Mouse (Mus musculus) forebrain, embryonic 16.5 days (tissue): Measurements from ENCODE around the gene Slc8a2. TPM values are rescaled to one million over a fixed set of nuclear protein-coding genes. Genes with fewer than 3 reads are reported as not detected.
A peak's percentile ranks its signal among the peaks of the same experiment; 100 is the strongest.

Source experiments
- ATAC-seq: fragments of 200-750 bp; cut with Nextera tagmentation; 2 replicates; pipeline ENCODE4 v1.8.0; 2017; ENCODE audit warnings: mild to moderate bottlenecking, moderate library complexity
- H3K27ac ChIP-seq: fragments of 300-500 bp; sonication (generic); 2 replicates; pipeline ENCODE4 v1.5.1; 2014; ENCODE audit warnings: low read length, control low read depth
- H3K27me3 ChIP-seq: fragments of 300-500 bp; sonication (generic); replicated peaks from 2 replicates; pipeline ENCODE4 v1.6.1; 2014; ENCODE audit warnings: low read length; ENCODE audit not compliant: control insufficient read depth, insufficient read depth
- H3K36me3 ChIP-seq: fragments of 300-500 bp; sonication (generic); 2 replicates; pipeline ENCODE4 v1.6.1; 2014; ENCODE audit not compliant: control insufficient read depth, insufficient read depth
- H3K4me1 ChIP-seq: fragments of 300-500 bp; sonication (generic); replicated peaks from 2 replicates; pipeline ENCODE4 v1.6.1; 2014; ENCODE audit warnings: low read length; ENCODE audit not compliant: control insufficient read depth, insufficient read depth
- H3K4me2 ChIP-seq: fragments of 300-500 bp; sonication (generic); 2 replicates; pipeline ENCODE4 v1.6.1; 2014; ENCODE audit warnings: mild to moderate bottlenecking, low read length, control low read depth
- H3K4me3 ChIP-seq: fragments of 300-500 bp; sonication (generic); replicated peaks from 2 replicates; pipeline ENCODE4 v1.5.1; 2014; ENCODE audit warnings: mild to moderate bottlenecking, low read length, control low read depth
- H3K9ac ChIP-seq: fragments of 300-500 bp; sonication (generic); replicated peaks from 2 replicates; pipeline ENCODE4 v1.6.1; 2014; ENCODE audit warnings: low read depth, low read length, control low read depth
- H3K9me3 ChIP-seq: fragments of 300-500 bp; sonication (generic); 2 replicates; pipeline ENCODE4 v1.6.1; 2016; ENCODE audit warnings: low read length; ENCODE audit not compliant: control insufficient read depth
- WGBS: fragments of 180-500 bp; shearing (Covaris S2); extraction: QIAGEN DNeasy Blood & Tissue Kit; methylation state at CpG from one replicate; pipeline ENCODE4 v1.1.7; 2014; 5-methylcytosine and 5-hydroxymethylcytosine counted together
- polyA plus RNA-seq: library from polyadenylated mRNA; unstranded; fragments of >200 nt; fragmentation: Nextera tagmentation; extraction: Ambion mirVana; gene quantifications from 2 replicates; pipeline ENCODE4 v1.2.1, GENCODE M21; 2015

Gene Slc8a2
- polyA plus RNA-seq, 1 experiment from 2014 or later: 1.1 TPM

DNA sequence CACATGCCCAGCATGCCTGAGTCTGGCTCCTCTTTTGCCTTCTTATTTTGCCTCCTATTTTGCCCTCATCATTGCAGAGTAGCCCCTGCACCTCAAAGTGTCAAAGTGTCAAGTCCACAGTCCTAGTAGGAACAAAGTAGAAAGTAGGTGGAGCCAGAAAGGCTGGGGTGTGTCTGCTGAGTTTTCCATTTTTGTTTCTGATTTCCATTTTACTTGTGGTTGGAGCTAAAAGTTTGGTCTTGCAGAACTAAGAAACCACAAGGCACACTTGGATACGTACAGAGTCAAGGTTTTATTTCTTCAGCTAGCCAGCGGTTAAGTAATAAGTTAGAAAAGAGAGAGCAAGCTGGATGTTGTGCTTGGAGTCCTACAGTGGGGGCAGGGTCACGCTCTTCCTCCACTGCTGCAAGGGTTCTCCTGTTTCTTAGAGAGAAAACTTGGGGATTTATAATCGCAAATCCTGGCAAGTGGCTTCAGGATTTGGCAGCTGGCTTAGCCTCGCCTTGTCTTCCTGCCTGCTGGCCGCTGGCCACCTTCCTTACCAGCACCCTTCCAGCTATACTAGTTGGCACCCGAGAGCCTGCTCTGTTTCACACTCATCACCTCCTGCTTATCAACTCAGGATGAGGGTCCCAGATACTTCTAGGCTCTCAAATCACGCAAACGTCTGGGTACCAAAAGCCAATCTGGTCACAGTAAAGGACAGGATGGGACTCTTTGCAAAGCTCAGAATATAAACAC, 25.7 kb downstream of the Slc8a2 start:
- Histone ChIP-seq H3K4me3 (no peak overlapping the region), H3K36me3 (no peaks in the 10 kb centered on the region), H3K27me3 (peaks cover 2% of the 10 kb centered on the region; the same call in 1 of the 2 replicates), H3K4me1 (peaks cover 13% of the 10 kb centered on the region), H3K9me3 (no peaks in the 10 kb centered on the region), H3K27ac (no peak overlapping the region), H3K9ac (no peak overlapping the region), H3K4me2 (no peak overlapping the region)
- WGBS: 59% methylated on average over 9 of the region's 9 CpGs
- peak; percentile 52 for ATAC-seq

DNA sequence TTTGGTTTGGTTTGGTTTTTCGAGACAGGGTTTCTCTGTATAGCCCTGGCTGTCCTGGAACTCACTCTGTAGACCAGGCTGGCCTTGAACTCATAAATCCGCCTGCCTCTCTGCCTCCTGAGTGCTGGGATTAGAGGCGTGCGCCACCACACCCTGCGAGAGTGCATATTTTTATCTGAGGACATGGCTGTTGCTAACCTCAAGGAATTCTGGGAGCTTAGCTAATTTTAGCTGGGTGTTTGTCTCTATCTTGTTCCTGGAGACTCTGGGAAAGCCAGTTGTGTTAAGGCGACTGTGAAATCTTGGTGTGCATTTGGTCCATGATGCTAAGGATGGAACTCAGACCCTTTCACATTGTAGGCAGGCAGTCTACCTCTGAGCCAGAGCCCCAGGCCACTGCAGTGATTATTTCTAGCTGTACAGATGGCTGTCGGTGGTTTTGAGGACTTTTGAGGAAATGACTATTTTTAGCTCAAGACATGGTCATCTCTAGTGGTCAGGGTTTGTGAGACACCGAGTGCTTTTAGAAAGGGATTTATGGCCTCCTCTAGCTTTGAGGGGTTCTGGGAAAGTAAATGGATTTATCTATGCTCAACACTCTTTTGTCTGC, 26.6 kb downstream of the Slc8a2 start:
- peaks cover 2% of the 10 kb centered on the region; the same call in 1 of the 2 replicates for H3K27me3 ChIP-seq
- peaks cover 9% of the 10 kb centered on the region for H3K4me1 ChIP-seq
- 75% methylated on average over 8 of the region's 8 CpGs for WGBS
- H3K27ac ChIP-seq: no peak overlapping the region
- no peak overlapping the region for H3K4me3 ChIP-seq
- no peaks in the 10 kb centered on the region for H3K9me3 ChIP-seq
- no peak overlapping the region for H3K9ac ChIP-seq
- no peak for ATAC-seq
- H3K36me3 ChIP-seq: no peaks in the 10 kb centered on the region
- no peak overlapping the region for H3K4me2 ChIP-seq

DNA sequence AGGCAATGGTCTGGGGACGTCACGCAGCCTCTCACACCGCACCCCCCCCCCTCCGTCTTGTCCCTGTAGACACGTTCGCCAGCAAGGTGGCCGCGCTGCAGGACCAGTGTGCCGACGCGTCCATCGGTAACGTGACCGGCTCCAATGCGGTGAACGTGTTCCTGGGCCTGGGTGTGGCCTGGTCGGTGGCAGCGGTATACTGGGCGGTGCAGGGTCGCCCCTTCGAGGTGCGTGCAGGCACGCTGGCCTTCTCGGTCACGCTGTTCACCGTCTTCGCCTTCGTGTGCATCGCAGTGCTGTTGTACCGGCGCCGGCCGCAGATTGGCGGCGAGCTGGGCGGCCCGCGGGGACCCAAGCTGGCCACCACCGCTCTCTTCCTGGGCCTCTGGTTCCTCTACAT, 29.1 kb downstream of the Slc8a2 start:
- peaks cover 6% of the 10 kb centered on the region; the same call in 1 of the 2 replicates for H3K4me1 ChIP-seq
- WGBS: 8% methylated on average over 39 of the region's 39 CpGs
- H3K36me3 ChIP-seq: no peaks in the 10 kb centered on the region
- no peak for ATAC-seq
- H3K4me2 ChIP-seq: peak overlapping the region; percentile 29
- H3K27me3 ChIP-seq: peaks cover 2% of the 10 kb centered on the region; the same call in 1 of the 2 replicates
- H3K9ac ChIP-seq: no peak overlapping the region
- H3K9me3 ChIP-seq: no peaks in the 10 kb centered on the region
- H3K4me3 ChIP-seq: no peak overlapping the region; the same call in 1 of the 2 replicates
- no peak overlapping the region for H3K27ac ChIP-seq

DNA sequence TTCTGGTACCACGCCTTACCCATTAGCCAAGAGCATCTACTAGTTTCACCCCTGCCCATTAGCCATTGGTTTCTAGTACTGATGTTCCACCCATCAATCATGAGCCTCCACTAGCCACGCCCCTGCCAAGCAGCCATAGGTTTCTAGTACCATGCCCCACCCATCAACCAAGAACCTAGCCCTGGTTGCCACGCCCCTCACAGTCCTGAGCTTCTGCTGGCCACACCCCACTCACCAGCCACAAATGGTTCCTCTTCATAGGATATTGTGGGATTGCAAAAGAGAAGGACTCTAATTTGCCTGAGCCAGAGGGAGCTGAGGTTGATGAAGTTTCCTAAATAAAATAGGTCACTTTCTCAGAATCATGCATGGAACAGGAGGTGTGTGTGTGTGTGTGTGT, 31.1 kb downstream of the Slc8a2 start:
- Histone ChIP-seq H3K4me3 (no peak overlapping the region), H3K27me3 (peaks cover 2% of the 10 kb centered on the region; the same call in 1 of the 2 replicates), H3K4me1 (peaks cover 4% of the 10 kb centered on the region; the same call in 1 of the 2 replicates), H3K36me3 (no peaks in the 10 kb centered on the region), H3K27ac (no peak overlapping the region), H3K9ac (no peak overlapping the region), H3K4me2 (no peak overlapping the region), H3K9me3 (no peaks in the 10 kb centered on the region)
- no peak for ATAC-seq
- WGBS: 68% methylated on average over 3 of the region's 3 CpGs

- Histone ChIP-seq H3K27ac (no peak overlapping the region), H3K4me1 (peaks cover 3% of the 10 kb centered on the region; the same call in 1 of the 2 replicates), H3K4me3 (no peak overlapping the region), H3K9me3 (no peaks in the 10 kb centered on the region), H3K27me3 (peaks cover 2% of the 10 kb centered on the region; the same call in 1 of the 2 replicates), H3K9ac (no peak overlapping the region), H3K4me2 (no peak overlapping the region), H3K36me3 (no peaks in the 10 kb centered on the region)
- no peak for ATAC-seq
- 91% methylated on average over 9 of the region's 9 CpGs for WGBS
These were observed 31.7 kb downstream of the Slc8a2 start for GRCm38 (mm10) chr7:16161302-16161701.

DNA sequence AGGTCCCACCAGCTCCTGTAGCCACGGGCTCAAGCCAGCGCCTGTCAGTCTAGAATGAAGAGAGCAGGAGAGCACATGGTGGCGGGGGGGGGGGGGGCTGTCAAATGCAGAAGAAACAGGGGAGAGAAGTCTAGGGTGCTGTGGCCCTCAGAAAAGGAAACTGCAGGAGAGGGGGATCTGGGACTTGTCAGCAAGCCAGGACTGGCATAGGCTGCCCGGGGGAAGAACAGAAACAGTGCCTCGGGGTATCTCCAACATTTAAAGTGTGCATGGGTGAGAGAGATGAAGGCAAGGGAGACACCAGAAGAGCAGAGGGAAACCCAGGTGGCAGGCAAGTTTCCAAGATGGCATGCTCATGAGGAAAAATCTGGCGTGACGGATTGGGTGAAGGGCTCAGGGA, 32.4 kb downstream of the Slc8a2 start:
- H3K27me3 ChIP-seq: peaks cover 2% of the 10 kb centered on the region; the same call in 1 of the 2 replicates
- peaks cover 3% of the 10 kb centered on the region; the same call in 1 of the 2 replicates for H3K4me1 ChIP-seq
- 67% methylated on average over 7 of the region's 7 CpGs for WGBS
- no peaks in the 10 kb centered on the region for H3K36me3 ChIP-seq
- H3K4me3 ChIP-seq: no peak overlapping the region
- H3K27ac ChIP-seq: no peak overlapping the region
- no peak overlapping the region for H3K4me2 ChIP-seq
- ATAC-seq: peak; percentile 31; the same call in 1 of the 2 replicates
- H3K9me3 ChIP-seq: no peaks in the 10 kb centered on the region
- no peak overlapping the region for H3K9ac ChIP-seq

DNA sequence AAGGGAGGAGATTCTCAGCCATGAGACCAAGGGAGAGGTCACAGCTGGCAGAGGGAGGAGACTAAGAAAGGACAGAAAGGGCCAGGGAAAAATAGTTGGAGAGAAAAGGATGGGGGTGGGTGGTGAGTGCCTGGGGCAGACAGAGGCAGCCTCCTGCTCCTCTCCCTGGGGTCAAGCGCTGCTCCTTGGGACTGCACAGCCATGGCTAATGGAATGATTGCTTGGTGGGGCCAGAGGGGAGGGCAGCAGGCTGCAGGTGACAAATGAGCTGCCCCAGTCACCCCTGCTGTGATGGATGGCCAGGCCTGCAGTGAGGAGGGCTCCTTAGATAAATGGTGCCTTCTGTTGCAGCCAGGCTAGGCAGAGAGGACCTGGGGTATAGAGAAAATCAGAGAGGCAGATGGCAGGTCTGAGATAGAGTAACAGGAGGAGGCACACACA, 42.5 kb downstream of the Slc8a2 start:
- Histone ChIP-seq H3K27ac (no peak overlapping the region), H3K27me3 (no peaks in the 10 kb centered on the region), H3K9me3 (0 out of 2 replicates have a peak, but pooled peaks cover 3% of the 10 kb centered on the region), H3K4me3 (no peak overlapping the region), H3K4me1 (peaks cover 27% of the 10 kb centered on the region), H3K9ac (no peak overlapping the region), H3K36me3 (no peaks in the 10 kb centered on the region), H3K4me2 (no peak overlapping the region)
- no peak for ATAC-seq
- WGBS: 11% methylated on average over 1 of the region's 1 CpGs

GRCm38 (mm10) chr7:16172586-16173140, 43.0 kb downstream of the Slc8a2 start:
- 48% methylated on average over 1 of the region's 1 CpGs for whole genome bisulfite sequencing
- Histone ChIP-seq H3K4me3 (no peak overlapping the region), H3K4me2 (no peak overlapping the region), H3K27ac (no peak overlapping the region), H3K27me3 (no peaks in the 10 kb centered on the region), H3K4me1 (peaks cover 27% of the 10 kb centered on the region), H3K9ac (no peak overlapping the region), H3K9me3 (0 out of 2 replicates have a peak, but pooled peaks cover 3% of the 10 kb centered on the region), H3K36me3 (no peaks in the 10 kb centered on the region; the same call in 1 of the 2 replicates)
- ATAC-seq: no peak

GRCm38 (mm10) chr7:16173146-16173545, 43.5 kb downstream of the Slc8a2 start:
- no peaks in the 10 kb centered on the region for H3K9me3 ChIP-seq
- ATAC-seq: no peak
- no peak overlapping the region for H3K9ac ChIP-seq
- H3K4me1 ChIP-seq: peaks cover 27% of the 10 kb centered on the region
- H3K4me2 ChIP-seq: no peak overlapping the region
- WGBS: 55% methylated on average over 5 of the region's 5 CpGs
- no peak overlapping the region for H3K4me3 ChIP-seq
- H3K27ac ChIP-seq: no peak overlapping the region
- no peaks in the 10 kb centered on the region for H3K27me3 ChIP-seq
- peaks cover 3% of the 10 kb centered on the region for H3K36me3 ChIP-seq
